Mouse (Mus musculus) CD4-positive, CD25-positive, alpha-beta regulatory T cell, adult 2 months (primary cell): ENCODE data around the gene P2rx3.
A peak's percentile ranks its signal among the peaks of the same experiment; 100 is the strongest.

ENCODE experiments used
- DNase-seq: peaks from one replicate; pipeline ENCODE4 v3.0.0-alpha.2; 2012; ENCODE audit warnings: low read depth, low spot score

Gene P2rx3

GRCm38 (mm10) chr2:85043623-85044022 is 6.4 kb upstream of the P2rx3 start:
- DNase-seq = no peak

DNA sequence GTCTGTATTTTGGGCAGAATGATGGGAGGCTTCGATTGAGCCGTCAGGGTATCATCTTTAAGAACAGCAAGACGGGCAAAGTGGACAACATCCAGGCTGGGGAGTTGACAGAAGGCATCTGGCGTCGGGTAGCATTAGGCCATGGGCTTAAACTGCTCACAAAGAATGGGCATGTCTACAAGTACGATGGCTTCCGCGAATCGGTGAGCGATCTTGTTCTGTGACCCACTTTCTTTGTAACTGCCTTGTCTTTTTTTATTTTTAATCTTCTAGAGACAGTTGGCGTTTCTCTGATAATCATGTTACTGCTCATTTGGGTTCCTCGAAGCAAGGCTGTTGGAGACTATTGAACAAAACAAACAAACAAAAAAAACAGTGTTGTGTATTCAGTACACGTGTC is 1.1 kb upstream of the P2rx3 start:
- DNase-seq = no peak

DNA sequence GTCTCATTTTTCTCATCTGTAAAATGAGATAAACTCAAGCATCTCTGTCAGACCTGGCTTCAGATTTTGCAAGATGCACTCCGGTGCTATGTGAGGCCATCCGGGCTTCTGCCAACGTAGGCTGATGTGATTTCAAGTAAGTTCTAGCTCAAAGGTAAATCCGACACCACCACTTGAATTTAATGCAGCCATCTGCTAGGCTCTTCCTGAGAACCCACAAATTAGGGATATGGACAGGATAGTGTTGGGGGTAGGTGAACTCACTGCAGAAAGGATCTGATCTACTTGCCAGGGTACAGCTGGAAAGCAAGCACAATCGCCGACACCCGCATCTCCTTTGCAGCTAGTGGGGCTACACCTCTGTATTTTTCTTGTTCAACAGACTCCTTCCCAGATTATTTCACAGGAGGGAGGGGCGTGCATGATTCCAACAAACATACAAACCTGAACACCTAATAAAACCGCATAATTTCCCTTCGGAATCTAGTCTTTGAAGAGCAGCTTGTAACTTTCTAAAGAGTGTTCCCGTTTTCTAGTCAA is 685 bp downstream of the P2rx3 start:
- DNase-seq = no peak

- DNase-seq = no peak
Measured at GRCm38 (mm10) chr2:85034169-85034568, 3.1 kb downstream of the P2rx3 start.

DNA sequence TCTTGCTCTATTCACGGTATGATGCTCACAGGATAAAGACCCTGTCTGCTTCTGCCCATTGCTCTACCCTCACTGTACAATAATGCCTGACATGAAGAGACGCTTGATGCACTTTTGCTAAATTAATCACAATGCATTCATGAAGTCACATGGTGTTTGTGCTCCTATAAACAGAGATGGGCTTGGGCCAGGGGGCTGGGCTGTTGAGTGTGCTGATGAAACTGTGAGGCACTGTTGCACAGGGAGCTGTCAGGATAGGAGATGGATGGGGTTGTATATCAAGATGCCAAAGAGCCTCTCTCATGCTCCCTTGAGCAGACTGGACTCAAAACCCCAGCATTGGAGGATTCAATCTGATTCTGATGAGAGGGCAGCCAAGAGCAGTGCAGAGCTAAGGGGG is 4.1 kb downstream of the P2rx3 start:
- no peak for DNase-seq

DNA sequence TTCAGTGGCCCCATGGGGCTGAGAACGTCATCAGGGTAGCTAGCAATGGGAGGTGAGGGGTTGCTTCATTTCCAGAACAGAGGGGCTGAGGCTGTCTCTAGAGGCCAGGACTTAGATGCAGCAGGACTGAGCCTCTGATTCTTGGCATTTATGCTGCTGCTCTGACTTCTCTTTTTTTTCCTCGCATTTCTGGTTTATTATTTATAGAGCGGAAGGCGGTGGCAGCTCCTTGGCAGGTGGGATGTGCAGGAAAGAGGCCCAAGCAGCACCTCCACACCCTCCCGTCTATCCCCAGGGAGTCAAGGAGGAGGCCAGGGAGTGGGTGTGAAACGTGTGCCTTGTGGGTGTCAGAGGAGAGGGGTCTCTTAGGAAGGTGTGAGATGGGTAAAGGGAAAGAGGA is 6.3 kb downstream of the P2rx3 start:
- no peak for DNase-seq

DNA sequence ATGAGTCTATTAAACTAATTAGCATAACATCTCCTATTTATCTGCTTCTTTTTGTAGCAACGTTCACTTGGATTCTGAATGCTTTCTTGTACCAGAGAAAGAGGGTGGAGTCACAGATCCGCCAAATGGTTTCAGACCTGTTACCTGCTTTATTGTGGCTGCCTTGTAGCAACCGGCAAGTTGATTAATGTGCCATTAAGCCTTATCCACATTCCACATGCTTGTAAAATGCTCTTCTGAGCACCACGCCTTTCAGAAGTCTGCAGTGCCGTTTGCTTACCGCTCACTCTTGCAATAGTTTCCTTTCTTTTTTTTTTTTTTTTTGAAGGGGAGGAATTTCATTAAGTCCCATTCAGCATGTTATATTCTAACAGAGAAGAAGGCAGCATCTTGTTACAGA is 7.4 kb downstream of the P2rx3 start:
- no peak for DNase-seq

- DNase-seq = no peak
Measured at GRCm38 (mm10) chr2:85027281-85027680, 10.0 kb downstream of the P2rx3 start.

DNA sequence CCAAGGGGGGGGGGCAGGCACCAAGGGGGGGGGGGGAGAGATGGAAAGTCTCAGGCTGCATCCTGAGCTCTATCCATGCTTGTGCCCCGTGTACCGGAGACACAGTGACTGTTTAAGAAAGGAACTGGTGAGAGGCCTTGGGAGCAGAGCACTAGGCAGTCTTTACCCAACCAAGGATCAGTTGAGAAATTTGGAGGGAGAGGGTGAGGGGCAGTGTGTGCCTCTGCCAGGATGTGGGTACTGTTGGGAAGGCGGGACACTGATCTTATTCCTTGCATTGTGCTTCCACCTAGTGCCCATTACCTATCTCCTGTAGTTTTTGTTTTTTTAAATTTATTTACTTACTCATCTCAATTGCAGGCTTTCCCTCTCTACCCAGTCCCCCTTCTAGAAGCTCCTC is 11.1 kb downstream of the P2rx3 start:
- DNase-seq = no peak

- no peak for DNase-seq
Measured at GRCm38 (mm10) chr2:85022043-85022442, 15.2 kb downstream of the P2rx3 start.

- DNase-seq = no peak
Measured at GRCm38 (mm10) chr2:85014588-85014982, 22.7 kb downstream of the P2rx3 start.

DNA sequence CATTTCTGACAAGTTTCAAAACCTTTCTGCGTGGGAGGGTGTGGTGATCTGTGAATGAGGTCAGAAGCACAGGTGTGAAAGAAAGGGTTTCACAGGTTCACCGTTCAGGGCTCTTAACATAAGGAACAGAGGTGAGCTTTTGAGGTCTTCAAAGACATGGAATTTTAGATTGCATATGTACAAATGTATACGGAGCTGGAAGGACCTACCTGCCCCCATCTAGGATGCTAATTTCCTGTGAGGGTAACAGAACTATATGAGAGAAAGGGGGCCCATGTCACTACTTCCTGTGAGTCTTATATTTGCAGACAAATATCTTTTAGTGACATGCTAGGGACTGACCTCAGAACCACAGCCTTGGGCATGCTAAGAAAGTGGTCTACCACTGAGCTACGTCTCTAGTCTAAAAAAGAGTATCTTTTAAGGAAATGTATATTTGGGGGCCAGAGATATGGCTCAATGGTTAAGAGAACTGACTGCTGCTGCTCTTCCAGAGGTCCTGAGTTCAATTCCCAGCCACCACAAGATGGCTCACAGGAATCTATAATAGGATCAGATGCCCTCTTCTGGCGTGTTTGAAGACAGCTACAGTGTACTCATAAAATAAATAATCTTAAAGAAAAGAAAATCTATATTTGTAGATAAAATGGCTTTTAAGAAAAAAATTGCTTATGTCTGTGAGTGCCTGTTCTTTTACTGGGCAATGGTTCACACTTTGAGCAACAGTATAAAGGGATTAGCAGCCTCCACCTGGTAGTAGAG is 23.3 kb downstream of the P2rx3 start:
- DNase-seq = no peak

DNA sequence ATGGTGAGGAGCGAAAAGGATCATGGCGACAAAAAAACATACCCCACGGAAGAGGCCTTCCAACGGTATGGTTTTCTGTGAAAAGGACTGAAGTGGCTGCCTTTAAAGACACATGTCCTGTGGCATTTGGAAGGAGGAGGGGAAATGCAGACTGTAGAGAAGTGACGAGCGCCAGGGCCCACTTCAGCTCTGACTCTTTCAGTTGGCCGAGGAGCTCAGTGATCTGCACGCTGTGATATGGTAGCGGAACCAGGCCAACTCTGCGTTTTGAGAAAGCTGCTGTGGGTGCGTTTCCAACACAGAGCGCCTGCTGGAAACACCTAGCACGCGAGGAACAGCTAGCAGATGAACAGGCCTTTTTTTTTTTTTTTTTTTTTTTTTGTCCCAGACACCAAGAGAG is 24.6 kb downstream of the P2rx3 start:
- DNase-seq = no peak

- no peak for DNase-seq
Measured at GRCm38 (mm10) chr2:85011906-85012604, 25.2 kb downstream of the P2rx3 start.

GRCm38 (mm10) chr2:85009212-85009611 is 28.1 kb downstream of the P2rx3 start:
- DNase-seq = no peak

DNA sequence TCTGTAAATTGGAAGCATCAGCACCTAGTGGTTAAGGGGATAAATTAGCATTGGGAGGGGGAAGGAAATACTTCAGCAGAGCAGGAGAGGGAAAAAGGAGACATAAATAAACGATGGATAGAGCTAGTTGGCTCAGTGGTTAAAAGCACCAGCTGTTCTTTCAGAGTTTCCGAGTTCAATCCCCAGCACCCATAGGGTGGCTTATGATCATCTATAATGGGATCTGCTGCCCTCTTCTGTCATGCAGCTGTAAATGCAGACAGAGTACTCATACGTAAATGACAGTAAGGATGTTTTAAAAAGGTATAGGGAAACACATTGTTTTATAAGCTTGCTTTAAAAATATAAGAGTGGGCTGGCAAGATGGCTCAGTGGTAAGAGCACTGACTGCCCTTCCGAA is 29.5 kb downstream of the P2rx3 start:
- peak; percentile 64 for DNase-seq

GRCm38 (mm10) chr2:85006600-85006999 is 30.7 kb downstream of the P2rx3 start:
- no peak for DNase-seq

DNA sequence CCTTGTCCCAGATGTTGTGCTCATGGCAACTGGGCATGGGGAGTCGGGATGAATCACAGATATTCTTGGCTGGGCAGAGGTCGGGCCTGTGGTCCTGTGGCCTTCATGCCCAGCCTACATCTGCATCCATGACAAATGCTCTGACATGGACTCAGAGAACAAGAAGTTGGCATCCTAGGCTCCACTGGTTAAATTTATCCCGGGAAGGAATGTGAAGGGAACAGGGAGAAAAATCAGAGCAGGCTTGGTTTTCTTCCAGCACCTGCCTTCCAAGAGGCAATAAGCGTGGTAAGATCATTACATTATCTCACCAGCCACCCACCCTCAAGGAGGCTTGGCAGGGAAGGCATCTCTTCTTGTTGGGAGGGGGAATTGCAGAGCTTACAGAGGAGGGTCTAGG is 32.9 kb downstream of the P2rx3 start:
- DNase-seq = no peak

GRCm38 (mm10) chr2:85002575-85002974 is 34.7 kb downstream of the P2rx3 start:
- no peak for DNase-seq

DNA sequence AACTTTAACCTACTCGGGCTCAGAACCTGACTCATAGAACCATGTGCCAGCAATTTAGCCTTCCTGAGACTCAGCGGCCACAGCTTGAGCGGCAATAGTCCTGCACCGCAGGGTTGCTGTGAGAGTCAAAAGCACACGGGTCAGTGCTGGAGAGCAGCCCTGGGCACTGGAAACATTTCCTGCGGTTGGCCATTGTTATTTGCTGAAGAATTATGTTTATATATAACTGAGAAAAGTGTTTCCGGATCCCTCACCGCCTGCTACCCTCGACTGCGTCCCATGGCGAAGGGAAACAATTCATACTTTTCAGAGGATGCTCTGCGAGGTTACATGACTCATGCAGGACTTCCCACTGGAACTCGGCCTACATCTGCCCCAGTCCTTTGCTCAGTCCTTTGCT is 35.8 kb downstream of the P2rx3 start:
- DNase-seq = no peak

DNA sequence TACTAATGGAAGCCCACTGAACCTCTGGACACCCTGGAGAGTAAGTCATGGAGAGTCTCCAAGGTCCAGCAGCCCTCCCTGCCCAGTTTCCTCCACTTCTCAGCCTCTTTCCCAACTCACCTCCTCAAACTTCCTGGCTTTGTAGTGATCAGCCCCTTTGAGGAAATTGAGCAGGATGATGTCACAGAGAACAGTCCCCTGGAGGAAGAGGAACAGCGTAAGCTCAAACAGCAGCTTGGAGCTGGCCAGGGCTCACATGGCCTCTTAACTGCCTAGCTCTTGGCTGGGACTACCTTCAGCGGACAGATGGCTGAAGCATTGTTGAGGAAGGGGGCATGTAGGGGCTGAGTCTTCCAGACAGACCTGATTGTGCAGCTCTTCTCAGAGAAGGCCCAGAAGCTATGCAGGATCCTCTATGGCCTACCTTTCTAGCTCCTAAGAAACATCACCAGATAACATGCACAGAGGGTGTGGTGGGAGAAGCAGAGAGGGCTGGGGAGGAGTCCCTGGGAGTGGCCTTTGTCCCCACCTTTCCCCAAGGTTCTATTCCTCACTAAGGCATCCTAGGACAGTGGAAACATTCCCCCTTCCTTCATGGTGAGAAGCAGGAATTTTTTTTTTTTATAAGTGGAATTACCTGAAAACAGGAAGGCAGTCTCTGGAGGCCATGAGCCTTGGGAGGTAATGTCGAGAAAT is 37.6 kb downstream of the P2rx3 start:
- no peak for DNase-seq

DNA sequence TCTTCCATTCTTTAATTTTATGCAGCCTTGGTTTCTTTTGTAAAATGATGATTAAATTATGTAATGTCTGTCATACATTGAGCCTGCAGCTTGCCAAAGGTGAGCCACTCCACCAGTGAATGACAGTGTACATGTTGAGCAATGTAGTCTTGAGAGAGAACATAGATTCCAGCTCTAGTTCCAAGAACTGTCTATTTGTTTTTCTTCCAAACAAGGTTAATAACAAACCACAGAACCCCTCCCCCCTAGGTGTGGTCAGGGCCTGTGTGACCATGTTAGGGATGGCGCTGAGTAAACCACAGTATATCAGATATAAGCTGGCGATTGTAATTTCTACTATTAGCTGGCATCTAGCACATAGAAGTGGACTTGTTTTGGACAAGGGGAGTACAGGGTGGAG is 40.9 kb downstream of the P2rx3 start:
- no peak for DNase-seq

DNA sequence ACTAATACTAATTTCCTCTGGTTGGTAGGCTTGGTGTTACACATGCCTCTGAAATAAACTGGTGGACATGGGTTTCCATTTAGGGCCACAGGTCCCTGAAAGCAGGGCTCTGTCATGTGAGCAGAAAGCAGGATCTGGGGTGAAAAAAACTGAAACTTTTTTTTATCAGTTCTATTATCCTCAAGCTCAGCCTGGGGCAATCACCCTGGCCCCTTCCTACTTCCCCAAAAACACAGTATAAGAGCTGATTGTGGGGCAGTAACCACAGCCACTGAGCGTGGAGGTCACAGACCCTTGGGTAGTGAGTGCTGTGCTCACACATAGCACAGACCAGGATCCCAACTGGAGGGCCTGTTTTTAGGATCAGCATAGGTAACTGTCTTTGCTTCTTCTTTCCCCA is 49.3 kb downstream of the P2rx3 start, which contains the start of gene Prg3:
Gene Prg3 (plus strand): TSS at position 286 of the 400 bp plus-strand sequence.
- no peak for DNase-seq
